Mouse (Mus musculus): ENCODE measurements around the gene Orai3. TPM values are rescaled to one million over a fixed set of nuclear protein-coding genes. Genes with fewer than 3 reads are reported as not detected.

Gene Orai3
- polyA plus RNA-seq, 1 experiment: 23.8 TPM

DNA sequence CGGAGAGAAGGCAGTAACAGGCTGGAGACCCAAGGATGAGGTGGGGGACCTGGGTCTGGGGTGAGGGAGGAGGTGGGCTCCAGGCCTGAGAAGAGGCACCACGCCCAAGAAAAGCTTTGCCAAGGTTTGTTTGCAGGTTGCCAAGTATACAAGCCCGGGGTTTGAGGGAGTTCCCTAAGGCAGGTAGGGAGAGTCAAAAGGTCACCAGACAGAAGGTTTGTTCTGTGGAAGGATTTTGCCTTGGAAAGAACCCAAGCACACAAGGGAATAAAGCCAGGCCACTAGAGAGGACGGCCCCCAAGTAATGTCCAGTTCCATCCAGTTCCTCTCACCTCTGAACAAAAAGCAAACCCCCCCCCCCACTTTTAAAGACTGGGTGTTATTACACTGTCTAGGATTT is 41.6 kb downstream of the Orai3 start:
- Histone ChIP-seq H3K4me1 (replicated peaks; ENCODE audit: control insufficient read depth, insufficient read depth, low read length) (peaks cover 12% of the 10 kb centered on the region), H3K36me3 (ENCODE audit: control insufficient read depth, insufficient read depth, low read length) (no peaks in the 10 kb centered on the region), H3K27ac (ENCODE audit: control insufficient read depth, insufficient read depth, low read length) (no peak overlapping the region), H3K4me3 (ENCODE audit: control insufficient read depth, insufficient read depth, low read length) (no peak overlapping the region), H3K27me3 (ENCODE audit: control insufficient read depth, insufficient read depth, low read length) (no peaks in the 10 kb centered on the region)
- TF ChIP-seq POLR2A (IDR thresholded peaks at IDR 0.05; ENCODE audit: control insufficient read depth, extremely low read depth, insufficient read depth, low read length, poor library complexity) (no peak), CTCF (IDR thresholded peaks at IDR 0.05; ENCODE audit: borderline replicate concordance, control insufficient read depth, extremely low read depth, insufficient read depth, low read length, poor library complexity) (no peak)
- DNase-seq: no peak
- 94% methylated on average over 4 of the region's 4 CpGs for WGBS

- TF ChIP-seq POLR2A (IDR thresholded peaks at IDR 0.05; ENCODE audit: control insufficient read depth, extremely low read depth, insufficient read depth, low read length, poor library complexity): no peak
- TF ChIP-seq CTCF (IDR thresholded peaks at IDR 0.05; ENCODE audit: borderline replicate concordance, control insufficient read depth, extremely low read depth, insufficient read depth, low read length, poor library complexity): no peak
- DNase-seq: no peak
- Histone ChIP-seq H3K36me3 (ENCODE audit: control insufficient read depth, insufficient read depth, low read length) (no peaks in the 10 kb centered on the region), H3K27ac (ENCODE audit: control insufficient read depth, insufficient read depth, low read length) (no peak overlapping the region), H3K4me3 (ENCODE audit: control insufficient read depth, insufficient read depth, low read length) (no peak overlapping the region), H3K27me3 (ENCODE audit: control insufficient read depth, insufficient read depth, low read length) (no peaks in the 10 kb centered on the region), H3K4me1 (replicated peaks; ENCODE audit: control insufficient read depth, insufficient read depth, low read length) (peaks cover 13% of the 10 kb centered on the region)
- WGBS: 88% methylated on average over 3 of the region's 3 CpGs
Measured at GRCm38 (mm10) chr7:127812292-127812691, 42.7 kb downstream of the Orai3 start.

- Histone ChIP-seq H3K36me3 (ENCODE audit: control insufficient read depth, insufficient read depth, low read length) (no peaks in the 10 kb centered on the region), H3K27ac (ENCODE audit: control insufficient read depth, insufficient read depth, low read length) (no peak overlapping the region), H3K4me1 (replicated peaks; ENCODE audit: control insufficient read depth, insufficient read depth, low read length) (peaks cover 8% of the 10 kb centered on the region), H3K27me3 (ENCODE audit: control insufficient read depth, insufficient read depth, low read length) (no peaks in the 10 kb centered on the region), H3K4me3 (ENCODE audit: control insufficient read depth, insufficient read depth, low read length) (no peak overlapping the region)
- TF ChIP-seq CTCF (IDR thresholded peaks at IDR 0.05; ENCODE audit: borderline replicate concordance, control insufficient read depth, extremely low read depth, insufficient read depth, low read length, poor library complexity) (no peak), POLR2A (IDR thresholded peaks at IDR 0.05; ENCODE audit: control insufficient read depth, extremely low read depth, insufficient read depth, low read length, poor library complexity) (no peak)
- 94% methylated on average over 4 of the region's 4 CpGs for WGBS
- DNase-seq: no peak
Measured at GRCm38 (mm10) chr7:127813821-127814220, 44.2 kb downstream of the Orai3 start.

- WGBS: 93% methylated on average over 19 of the region's 19 CpGs
- Histone ChIP-seq H3K27ac (ENCODE audit: control insufficient read depth, insufficient read depth, low read length) (no peak overlapping the region), H3K27me3 (ENCODE audit: control insufficient read depth, insufficient read depth, low read length) (no peaks in the 10 kb centered on the region), H3K4me3 (ENCODE audit: control insufficient read depth, insufficient read depth, low read length) (no peak overlapping the region), H3K4me1 (replicated peaks; ENCODE audit: control insufficient read depth, insufficient read depth, low read length) (peaks cover 8% of the 10 kb centered on the region), H3K36me3 (ENCODE audit: control insufficient read depth, insufficient read depth, low read length) (no peaks in the 10 kb centered on the region)
- TF ChIP-seq POLR2A (IDR thresholded peaks at IDR 0.05; ENCODE audit: control insufficient read depth, extremely low read depth, insufficient read depth, low read length, poor library complexity) (no peak), CTCF (IDR thresholded peaks at IDR 0.05; ENCODE audit: borderline replicate concordance, control insufficient read depth, extremely low read depth, insufficient read depth, low read length, poor library complexity) (no peak)
- no peak for DNase-seq
Measured at GRCm38 (mm10) chr7:127814241-127814921, 44.8 kb downstream of the Orai3 start.

- H3K27me3 ChIP-seq (ENCODE audit: control insufficient read depth, insufficient read depth, low read length): no peaks in the 10 kb centered on the region
- no peak overlapping the region for H3K27ac ChIP-seq (ENCODE audit: control insufficient read depth, insufficient read depth, low read length)
- no peaks in the 10 kb centered on the region for H3K36me3 ChIP-seq (ENCODE audit: control insufficient read depth, insufficient read depth, low read length)
- H3K4me3 ChIP-seq (ENCODE audit: control insufficient read depth, insufficient read depth, low read length): no peak overlapping the region
- TF ChIP-seq POLR2A (IDR thresholded peaks at IDR 0.05; ENCODE audit: control insufficient read depth, extremely low read depth, insufficient read depth, low read length, poor library complexity) (no peak), CTCF (IDR thresholded peaks at IDR 0.05; ENCODE audit: borderline replicate concordance, control insufficient read depth, extremely low read depth, insufficient read depth, low read length, poor library complexity) (no peak)
- no peak for DNase-seq
- 93% methylated on average over 15 of the region's 15 CpGs for WGBS
- H3K4me1 ChIP-seq (replicated peaks; ENCODE audit: control insufficient read depth, insufficient read depth, low read length): peaks cover 8% of the 10 kb centered on the region
Measured at GRCm38 (mm10) chr7:127815116-127815665, 45.6 kb downstream of the Orai3 start.

- H3K36me3 ChIP-seq (ENCODE audit: control insufficient read depth, insufficient read depth, low read length): no peaks in the 10 kb centered on the region
- no peak overlapping the region for H3K4me3 ChIP-seq (ENCODE audit: control insufficient read depth, insufficient read depth, low read length)
- no peak for TF ChIP-seq POLR2A (IDR thresholded peaks at IDR 0.05; ENCODE audit: control insufficient read depth, extremely low read depth, insufficient read depth, low read length, poor library complexity)
- TF ChIP-seq CTCF (IDR thresholded peaks at IDR 0.05; ENCODE audit: borderline replicate concordance, control insufficient read depth, extremely low read depth, insufficient read depth, low read length, poor library complexity): peak; percentile 21; the same call in 1 of the 2 replicates
- H3K27ac ChIP-seq (ENCODE audit: control insufficient read depth, insufficient read depth, low read length): no peak overlapping the region
- WGBS: 38% methylated on average over 15 of the region's 15 CpGs
- no peaks in the 10 kb centered on the region for H3K27me3 ChIP-seq (ENCODE audit: control insufficient read depth, insufficient read depth, low read length)
- H3K4me1 ChIP-seq (replicated peaks; ENCODE audit: control insufficient read depth, insufficient read depth, low read length): peaks cover 10% of the 10 kb centered on the region
- peak; percentile 54 for DNase-seq
Measured at GRCm38 (mm10) chr7:127815954-127816821, 46.6 kb downstream of the Orai3 start.
